Mouse (Mus musculus) embryonic fibroblast, embryonic 13.5 days (primary cell): ENCODE measurements around the gene Disp2.

ENCODE experiments used
- CTCF ChIP-seq: IDR thresholded peaks from 2 replicates; pipeline ENCODE4 v1.5.1; 2011; ENCODE audit warnings: mild to moderate bottlenecking, control low read depth, low read length, moderate library complexity, borderline replicate concordance; ENCODE audit not compliant: insufficient read depth
- POLR2A ChIP-seq: IDR thresholded peaks from 2 replicates; pipeline ENCODE4 v1.6.1; 2011; ENCODE audit warnings: low read depth, mild to moderate bottlenecking, control low read depth, low read length, moderate library complexity

- 0 out of 2 replicates have a peak, but pooled peaks have one; percentile 29 for TF ChIP-seq POLR2A
- TF ChIP-seq CTCF: peak; percentile 25; the same call in 1 of the 2 replicates
Measured at GRCm38 (mm10) chr2:118761358-118761757, 18.2 kb upstream of the Disp2 start.
